Mouse (Mus musculus) bone marrow, adult 2 months (tissue): Measurements from ENCODE around the gene Msx2.

Experiments used
- CTCF ChIP-seq: fragments of 200-500 bp; IDR thresholded peaks from 2 replicates; pipeline ENCODE4 v1.5.1; 2011; ENCODE audit warnings: low read length, control low read depth; ENCODE audit not compliant: control insufficient read depth, insufficient read depth
- POLR2A ChIP-seq: fragments of 200-500 bp; IDR thresholded peaks from 2 replicates; pipeline ENCODE4 v1.6.1; 2011; ENCODE audit warnings: low read depth, mild to moderate bottlenecking, control low read depth, low read length, borderline replicate concordance; ENCODE audit not compliant: control insufficient read depth

DNA sequence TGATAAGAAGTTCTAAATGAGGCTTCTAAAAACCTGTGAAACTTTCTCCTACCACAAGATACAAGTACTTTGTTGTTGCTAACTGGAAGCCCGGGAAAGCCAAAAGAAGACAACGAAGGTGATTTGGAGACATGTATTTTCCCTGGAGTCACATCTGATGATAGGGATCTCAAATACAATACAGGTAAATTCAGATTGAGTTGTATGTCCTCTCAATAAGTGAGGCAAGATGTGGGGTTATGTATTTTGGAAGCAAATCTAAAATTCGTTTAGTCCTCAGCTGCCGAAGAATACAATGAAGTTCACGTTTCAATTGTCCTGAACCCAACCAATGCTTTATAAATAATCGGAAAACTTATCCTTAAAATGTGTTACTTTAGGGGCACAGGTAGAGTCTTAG lies 1.6 kb upstream of the Msx2 start:
- TF ChIP-seq CTCF (no peak), POLR2A (no peak)
